Mouse (Mus musculus) erythroblast, embryonic 14.5 days (primary cell): Measurements from ENCODE around the gene Slc5a1. TPM values are rescaled to one million over a fixed set of nuclear protein-coding genes. Genes with fewer than 3 reads are reported as not detected.

ENCODE experiments used
- H3K27me3 ChIP-seq: 2 replicates; pipeline ENCODE4 v1.6.1; 2012; ENCODE audit warnings: inconsistent platforms; ENCODE audit not compliant: control insufficient read depth
- H3K36me3 ChIP-seq: 2 replicates; pipeline ENCODE4 v1.6.1; 2012; ENCODE audit warnings: mild to moderate bottlenecking, inconsistent platforms; ENCODE audit not compliant: control insufficient read depth
- H3K4me1 ChIP-seq: 2 replicates; pipeline ENCODE4 v1.6.1; 2012; ENCODE audit warnings: inconsistent platforms; ENCODE audit not compliant: control insufficient read depth
- H3K4me3 ChIP-seq: replicated peaks from 2 replicates; pipeline ENCODE3; 2012; ENCODE audit warnings: moderate library complexity, mild to moderate bottlenecking, inconsistent platforms
- H3K9me3 ChIP-seq: 2 replicates; pipeline ENCODE4 v1.6.1; 2012; ENCODE audit warnings: low read length, inconsistent platforms, mixed read lengths; ENCODE audit not compliant: control insufficient read depth
- GATA1 ChIP-seq: IDR thresholded peaks from 2 replicates; pipeline ENCODE4 v1.6.1; 2012; ENCODE audit warnings: low read length, inconsistent platforms, mixed read lengths
- TAL1 ChIP-seq: IDR thresholded peaks from 3 replicates; pipeline ENCODE4 v1.6.1; 2012; ENCODE audit warnings: low read length, inconsistent platforms, mixed read lengths
- polyA plus RNA-seq: library from polyadenylated mRNA; stranded (reverse); fragments of >175 nt; gene quantifications from 2 replicates; pipeline ENCODE4 v1.2.3, GENCODE M21; 2012

Slc5a1 gene
- polyA plus RNA-seq, 1 experiment: not detected

GRCm38 (mm10) chr5:33142790-33143455, 38.9 kb downstream of the Slc5a1 start:
- no peaks in the 10 kb centered on the region for H3K9me3 ChIP-seq
- H3K4me3 ChIP-seq: no peak overlapping the region
- H3K4me1 ChIP-seq: no peaks in the 10 kb centered on the region
- no peaks in the 10 kb centered on the region for H3K36me3 ChIP-seq
- TF ChIP-seq GATA1 (no peak), TAL1 (no peak)
- H3K27me3 ChIP-seq: peaks cover 5% of the 10 kb centered on the region; the same call in 1 of the 2 replicates

DNA sequence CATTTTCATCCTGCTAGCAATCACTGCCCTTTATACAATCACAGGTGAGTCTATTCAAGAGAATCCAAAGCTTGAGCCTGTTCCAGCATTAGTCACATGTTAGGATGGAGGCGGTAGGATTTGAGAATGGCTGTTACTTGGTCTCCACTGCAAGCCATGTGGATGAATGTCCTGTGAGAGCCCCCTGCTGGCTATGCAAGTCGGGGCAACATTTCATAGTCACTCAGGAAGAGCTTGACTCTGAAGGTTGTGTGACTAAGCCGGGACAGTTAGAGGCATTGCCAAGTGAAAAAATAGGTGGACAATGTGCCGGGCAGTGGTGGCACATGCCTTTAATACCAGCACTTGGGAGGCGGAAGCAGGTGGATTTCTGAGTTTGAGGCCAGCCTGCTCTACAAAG, 40.0 kb downstream of the Slc5a1 start:
- TF ChIP-seq TAL1 (no peak), GATA1 (no peak)
- Histone ChIP-seq H3K27me3 (peaks cover 5% of the 10 kb centered on the region; the same call in 1 of the 2 replicates), H3K9me3 (no peaks in the 10 kb centered on the region), H3K4me1 (no peaks in the 10 kb centered on the region), H3K4me3 (no peak overlapping the region), H3K36me3 (no peaks in the 10 kb centered on the region)

DNA sequence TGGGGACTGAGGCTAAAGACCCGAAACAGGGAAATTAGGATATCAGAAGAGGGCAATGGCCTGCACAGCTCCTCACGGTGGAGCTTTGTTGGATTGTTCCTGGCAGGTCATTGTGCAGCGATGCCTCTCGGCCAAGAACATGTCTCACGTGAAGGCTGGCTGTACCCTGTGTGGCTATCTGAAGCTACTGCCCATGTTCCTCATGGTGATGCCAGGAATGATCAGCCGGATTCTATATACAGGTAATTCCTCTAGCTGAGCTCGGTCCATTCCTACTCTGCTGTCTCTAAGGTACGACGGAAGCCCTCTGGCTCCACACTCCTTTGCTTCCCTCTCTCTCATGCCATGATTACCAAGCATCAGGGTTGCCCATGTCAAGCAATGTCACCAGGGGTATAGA, 42.8 kb downstream of the Slc5a1 start:
- H3K4me3 ChIP-seq: no peak overlapping the region
- no peaks in the 10 kb centered on the region for H3K36me3 ChIP-seq
- no peaks in the 10 kb centered on the region for H3K4me1 ChIP-seq
- peaks cover 4% of the 10 kb centered on the region; the same call in 1 of the 2 replicates for H3K27me3 ChIP-seq
- TF ChIP-seq GATA1: no peak
- TF ChIP-seq TAL1: no peak
- no peaks in the 10 kb centered on the region for H3K9me3 ChIP-seq

DNA sequence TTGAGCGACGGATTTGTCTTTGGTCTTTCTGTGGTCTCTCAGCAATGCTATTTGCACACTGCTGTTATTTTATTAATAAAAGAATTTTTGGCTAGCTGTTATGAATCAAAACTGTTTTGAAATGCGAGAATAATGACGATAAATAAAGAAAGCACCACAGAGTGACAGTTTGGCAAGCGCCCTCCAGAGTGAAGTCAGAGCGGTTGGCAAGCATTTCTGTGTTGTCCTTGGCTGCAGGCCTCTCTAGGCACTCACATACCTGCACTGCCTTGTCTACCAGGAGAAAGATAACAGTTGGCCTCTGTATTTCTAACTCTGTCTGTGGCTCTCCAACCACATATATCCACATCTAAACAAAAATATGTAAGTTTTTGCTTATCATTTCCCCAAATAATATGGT, 43.7 kb downstream of the Slc5a1 start:
- H3K9me3 ChIP-seq: no peaks in the 10 kb centered on the region
- no peak for TF ChIP-seq TAL1
- no peak for TF ChIP-seq GATA1
- H3K36me3 ChIP-seq: no peaks in the 10 kb centered on the region
- no peaks in the 10 kb centered on the region for H3K4me1 ChIP-seq
- H3K4me3 ChIP-seq: no peak overlapping the region
- H3K27me3 ChIP-seq: peaks cover 4% of the 10 kb centered on the region; the same call in 1 of the 2 replicates

DNA sequence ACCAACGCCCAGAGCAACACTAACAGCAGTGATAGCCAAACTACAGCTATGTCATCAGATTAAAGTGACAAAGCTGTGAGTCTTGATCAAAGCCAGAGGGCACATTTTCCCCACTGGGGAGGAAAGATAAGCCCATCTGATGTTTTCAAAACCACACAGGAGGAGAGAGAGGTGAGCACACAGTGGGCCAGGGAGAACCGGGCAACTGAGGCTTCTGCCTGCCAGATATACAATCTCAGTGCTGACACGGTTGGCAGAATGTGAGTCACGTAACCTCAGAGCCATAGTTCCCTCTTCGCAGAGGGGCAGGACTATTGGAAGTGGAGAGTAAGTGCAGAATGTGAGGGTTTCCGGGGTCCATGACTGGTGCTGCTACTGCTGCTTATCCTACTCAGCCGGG, 89.5 kb downstream of the Slc5a1 start:
- Histone ChIP-seq H3K9me3 (no peaks in the 10 kb centered on the region), H3K27me3 (no peaks in the 10 kb centered on the region; the same call in 1 of the 2 replicates), H3K36me3 (no peaks in the 10 kb centered on the region), H3K4me1 (peaks cover 4% of the 10 kb centered on the region), H3K4me3 (no peak overlapping the region)
- no peak for TF ChIP-seq GATA1
- TF ChIP-seq TAL1: no peak

DNA sequence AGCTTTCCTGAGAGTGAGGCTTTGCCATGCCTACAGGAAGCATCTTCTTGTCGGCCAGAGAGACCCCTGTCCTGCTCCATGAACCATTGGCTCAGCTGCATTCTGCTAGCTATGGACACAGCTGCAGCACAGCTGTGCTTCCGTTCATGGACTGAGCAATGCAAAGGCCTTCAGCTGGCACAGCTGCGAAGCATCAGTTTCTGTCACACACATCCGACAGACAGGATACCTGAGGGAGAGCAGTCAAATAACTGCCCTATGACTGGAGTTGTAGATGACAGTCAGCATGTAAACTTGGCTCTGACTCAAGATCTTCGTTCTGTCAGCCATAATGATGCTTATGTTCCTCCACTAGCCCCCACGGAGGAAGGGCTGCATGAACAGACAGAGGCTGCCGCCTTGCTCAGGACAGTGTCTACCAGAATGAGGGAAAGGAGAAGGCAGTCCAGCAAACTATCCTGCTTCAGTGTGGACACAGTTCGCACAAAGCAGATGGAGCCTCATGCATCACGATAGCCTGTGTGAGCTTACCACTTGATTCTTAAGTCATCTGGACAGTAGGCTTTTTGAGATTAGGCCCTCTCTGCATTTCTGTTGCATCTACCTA, 91.3 kb downstream of the Slc5a1 start:
- H3K4me3 ChIP-seq: no peak overlapping the region
- TF ChIP-seq GATA1: no peak
- no peak for TF ChIP-seq TAL1
- H3K4me1 ChIP-seq: peaks cover 4% of the 10 kb centered on the region
- H3K9me3 ChIP-seq: no peaks in the 10 kb centered on the region
- no peaks in the 10 kb centered on the region; the same call in 1 of the 2 replicates for H3K27me3 ChIP-seq
- no peaks in the 10 kb centered on the region for H3K36me3 ChIP-seq

- Histone ChIP-seq H3K9me3 (no peaks in the 10 kb centered on the region), H3K27me3 (peaks cover 2% of the 10 kb centered on the region; the same call in 1 of the 2 replicates), H3K36me3 (no peaks in the 10 kb centered on the region), H3K4me1 (peaks cover 17% of the 10 kb centered on the region), H3K4me3 (no peak overlapping the region)
- TF ChIP-seq GATA1: no peak
- TF ChIP-seq TAL1: no peak
Observed at GRCm38 (mm10) chr5:33200071-33200470, 96.1 kb downstream of the Slc5a1 start.

DNA sequence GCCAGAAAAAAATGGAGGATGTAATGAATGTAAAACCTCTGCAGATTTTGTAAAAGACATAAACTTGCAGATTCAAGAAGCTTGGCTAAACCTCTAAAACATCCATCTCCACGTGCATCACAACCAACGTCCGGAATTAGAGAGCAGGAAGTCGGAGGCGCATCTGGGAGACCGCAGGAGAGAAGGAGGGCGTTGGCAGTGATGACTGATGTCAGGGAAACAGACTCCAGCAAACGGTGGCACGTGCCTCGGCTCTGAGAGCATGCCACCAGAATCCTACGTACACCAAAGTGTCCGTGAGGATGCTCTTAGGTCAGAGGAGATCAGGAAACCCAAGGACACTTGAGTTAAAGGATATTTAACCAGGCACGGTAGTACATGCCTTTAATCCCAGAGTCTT, 97.7 kb downstream of the Slc5a1 start:
- no peaks in the 10 kb centered on the region for H3K36me3 ChIP-seq
- peaks cover 2% of the 10 kb centered on the region; the same call in 1 of the 2 replicates for H3K27me3 ChIP-seq
- no peak for TF ChIP-seq GATA1
- TF ChIP-seq TAL1: no peak
- H3K4me3 ChIP-seq: no peak overlapping the region
- H3K4me1 ChIP-seq: peaks cover 28% of the 10 kb centered on the region
- no peaks in the 10 kb centered on the region for H3K9me3 ChIP-seq

DNA sequence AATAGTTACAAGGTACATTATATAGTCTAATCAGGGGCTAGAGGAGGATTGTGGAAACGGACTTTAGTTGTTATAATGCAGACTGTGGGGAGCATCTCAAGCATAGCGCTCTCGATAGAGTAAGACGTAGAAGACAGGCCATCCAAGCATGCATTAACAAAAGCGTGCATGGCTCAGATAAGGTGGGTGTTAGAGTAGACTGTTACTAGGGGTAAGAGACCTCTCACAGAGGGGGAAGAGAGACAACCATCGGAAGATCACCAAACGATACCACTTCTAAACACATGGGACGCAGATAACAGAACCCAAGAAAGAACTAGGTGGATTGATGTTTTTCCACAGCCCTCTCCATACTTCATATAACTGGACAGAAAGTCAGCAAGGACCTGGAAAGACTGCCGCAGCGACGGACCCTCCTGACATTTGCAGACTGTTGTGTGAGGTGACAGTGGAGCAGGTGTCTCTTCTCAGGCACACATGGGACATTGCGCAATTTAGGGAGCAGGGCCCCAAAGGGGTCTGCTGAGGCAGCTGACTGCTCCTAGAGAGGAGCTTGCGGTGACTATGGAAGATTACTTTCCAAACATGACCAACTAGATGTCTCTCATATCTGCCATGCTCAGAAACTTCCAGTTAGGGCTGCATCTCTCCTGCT, 98.6 kb downstream of the Slc5a1 start:
- Histone ChIP-seq H3K4me3 (no peak overlapping the region), H3K36me3 (no peaks in the 10 kb centered on the region), H3K27me3 (peaks cover 2% of the 10 kb centered on the region; the same call in 1 of the 2 replicates), H3K4me1 (peaks cover 35% of the 10 kb centered on the region), H3K9me3 (no peaks in the 10 kb centered on the region)
- no peak for TF ChIP-seq TAL1
- no peak for TF ChIP-seq GATA1
